Mouse (Mus musculus): ENCODE data around the gene Sgo2a. TPM values are rescaled to one million over a fixed set of nuclear protein-coding genes. Genes with fewer than 3 reads are reported as not detected.
"Not testable (repeated sequence)": the region's sequence is repeated elsewhere in the genome, so short reads cannot be mapped to it uniquely, and the experiment has no call there.

Gene Sgo2a
- polyA plus RNA-seq, 1 experiment from 2014 or later = 23.8 TPM

GRCm38 (mm10) chr1:57969327-57970271 lies 26.2 kb upstream of the Sgo2a start:
- H3K27me3 ChIP-seq (ENCODE audit: control insufficient read depth, insufficient read depth, low read length) = no peaks in the 10 kb centered on the region
- peak; percentile 97 for ATAC-seq (ENCODE audit: insufficient read depth, low FRiP score, low TSS enrichment)
- H3K9ac ChIP-seq (ENCODE audit: low read length) = peak overlapping the region; percentile 94

GRCm38 (mm10) chr1:57971588-57971987 lies 24.2 kb upstream of the Sgo2a start:
- no peak overlapping the region for H3K4me2 ChIP-seq (ENCODE audit: low read depth)
- 89% methylated on average over 2 of the region's 2 CpGs for WGBS
- no peak overlapping the region for H3K27ac ChIP-seq (ENCODE audit: low read depth, low read length)
- H3K36me3 ChIP-seq (ENCODE audit: control insufficient read depth, insufficient read depth, low read length) = no peaks in the 10 kb centered on the region
- no peaks in the 10 kb centered on the region for H3K27me3 ChIP-seq (ENCODE audit: control insufficient read depth, insufficient read depth, low read length)
- no peak overlapping the region for H3K4me3 ChIP-seq (ENCODE audit: low read depth, low read length)
- no peaks in the 10 kb centered on the region for H3K4me1 ChIP-seq (ENCODE audit: control insufficient read depth, insufficient read depth, low read length)
- H3K9me3 ChIP-seq (ENCODE audit: control insufficient read depth, low read length) = no peaks in the 10 kb centered on the region
- no peak for ATAC-seq (ENCODE audit: insufficient read depth, low FRiP score, low TSS enrichment)
- no peak overlapping the region for H3K9ac ChIP-seq (ENCODE audit: low read length)
- no peak for DNase-seq (ENCODE audit: low spot score)

More at GRCm38 (mm10) chr1:57969327-57970271, 26.2 kb upstream of the Sgo2a start:
- peak overlapping the region; percentile 74 for H3K4me2 ChIP-seq (ENCODE audit: low read depth)
- peak overlapping the region; percentile 46; the same call in 1 of the 2 replicates for H3K27ac ChIP-seq (ENCODE audit: low read depth, low read length)
- no peaks in the 10 kb centered on the region for H3K9me3 ChIP-seq (ENCODE audit: control insufficient read depth, low read length)
- peak overlapping the region; percentile 69 for H3K4me3 ChIP-seq (ENCODE audit: low read depth, low read length)
- peak; percentile 97 for DNase-seq (ENCODE audit: low spot score)
- under 1% methylated on average over 64 of the region's 65 CpGs for WGBS
- H3K36me3 ChIP-seq (ENCODE audit: control insufficient read depth, insufficient read depth, low read length) = no peaks in the 10 kb centered on the region
- no peaks in the 10 kb centered on the region for H3K4me1 ChIP-seq (ENCODE audit: control insufficient read depth, insufficient read depth, low read length)

- H3K4me3 ChIP-seq (ENCODE audit: low read depth, low read length) = no peak overlapping the region
Observed at GRCm38 (mm10) chr1:57976860-57977259, 18.9 kb upstream of the Sgo2a start.

GRCm38 (mm10) chr1:57989052-57989600 lies 6.6 kb upstream of the Sgo2a start:
- H3K36me3 ChIP-seq (ENCODE audit: control insufficient read depth, insufficient read depth, low read length) = no peaks in the 10 kb centered on the region
- no peak overlapping the region for H3K9ac ChIP-seq (ENCODE audit: low read length)
- no peak overlapping the region for H3K4me2 ChIP-seq (ENCODE audit: low read depth)
- H3K4me1 ChIP-seq (ENCODE audit: control insufficient read depth, insufficient read depth, low read length) = no peaks in the 10 kb centered on the region
- H3K27ac ChIP-seq (ENCODE audit: low read depth, low read length) = no peak overlapping the region
- H3K27me3 ChIP-seq (ENCODE audit: control insufficient read depth, insufficient read depth, low read length) = no peaks in the 10 kb centered on the region
- ATAC-seq (ENCODE audit: insufficient read depth, low FRiP score, low TSS enrichment) = no peak
- WGBS = 78% methylated on average over 6 of the region's 6 CpGs
- no peak for DNase-seq (ENCODE audit: low spot score)
- no peaks in the 10 kb centered on the region for H3K9me3 ChIP-seq (ENCODE audit: control insufficient read depth, low read length)
- H3K4me3 ChIP-seq (ENCODE audit: low read depth, low read length) = no peak overlapping the region

More at GRCm38 (mm10) chr1:57976860-57977259, 18.9 kb upstream of the Sgo2a start:
- H3K9me3 ChIP-seq (ENCODE audit: control insufficient read depth, low read length) = no peaks in the 10 kb centered on the region
- H3K4me2 ChIP-seq (ENCODE audit: low read depth) = no peak overlapping the region
- H3K9ac ChIP-seq (ENCODE audit: low read length) = no peak overlapping the region
- no peaks in the 10 kb centered on the region for H3K4me1 ChIP-seq (ENCODE audit: control insufficient read depth, insufficient read depth, low read length)
- WGBS = 91% methylated on average over 3 of the region's 3 CpGs
- ATAC-seq (ENCODE audit: insufficient read depth, low FRiP score, low TSS enrichment) (no peak), DNase-seq (ENCODE audit: low spot score) (no peak)
- no peak overlapping the region for H3K27ac ChIP-seq (ENCODE audit: low read depth, low read length)
- no peaks in the 10 kb centered on the region for H3K27me3 ChIP-seq (ENCODE audit: control insufficient read depth, insufficient read depth, low read length)
- H3K36me3 ChIP-seq (ENCODE audit: control insufficient read depth, insufficient read depth, low read length) = no peaks in the 10 kb centered on the region

DNA sequence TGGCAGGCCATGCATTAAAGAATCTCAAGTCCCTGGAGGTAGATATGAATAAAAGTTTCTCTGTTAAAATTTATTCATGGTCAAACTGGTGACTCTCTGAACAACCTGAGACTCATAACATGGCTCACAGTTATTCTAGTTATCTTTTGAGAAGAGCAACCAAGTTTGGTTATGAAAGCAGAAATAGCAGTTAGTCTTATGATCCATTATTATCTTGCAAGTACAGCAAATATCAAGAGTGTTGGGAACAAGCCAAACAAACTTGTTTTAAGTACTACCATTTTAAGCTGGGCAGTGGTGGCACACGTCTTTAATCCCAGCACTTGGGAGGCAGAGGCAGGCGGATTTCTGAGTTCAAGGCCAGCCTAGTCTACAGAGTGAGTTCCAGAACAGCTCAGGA lies 4.5 kb upstream of the Sgo2a start:
- Histone ChIP-seq H3K36me3 (ENCODE audit: control insufficient read depth, insufficient read depth, low read length) (no peaks in the 10 kb centered on the region), H3K4me3 (ENCODE audit: low read depth, low read length) (no peak overlapping the region), H3K27me3 (ENCODE audit: control insufficient read depth, insufficient read depth, low read length) (no peaks in the 10 kb centered on the region), H3K27ac (ENCODE audit: low read depth, low read length) (no peak overlapping the region), H3K4me1 (ENCODE audit: control insufficient read depth, insufficient read depth, low read length) (no peaks in the 10 kb centered on the region), H3K9me3 (ENCODE audit: control insufficient read depth, low read length) (no peaks in the 10 kb centered on the region), H3K9ac (ENCODE audit: low read length) (no peak overlapping the region), H3K4me2 (ENCODE audit: low read depth) (no peak overlapping the region)
- WGBS = 86% methylated on average over 2 of the region's 2 CpGs
- ATAC-seq (ENCODE audit: insufficient read depth, low FRiP score, low TSS enrichment) (no peak), DNase-seq (ENCODE audit: low spot score) (no peak)

GRCm38 (mm10) chr1:57996133-57996615 lies 403 bp downstream of the Sgo2a start:
- no peak for DNase-seq (ENCODE audit: low spot score)
- no peak; the same call in none of the 2 replicates for ATAC-seq (ENCODE audit: insufficient read depth, low FRiP score, low TSS enrichment)
- Histone ChIP-seq H3K27ac (ENCODE audit: low read depth, low read length) (0 out of 2 replicates have a peak overlapping the region, but pooled peaks have one; percentile 53), H3K4me2 (ENCODE audit: low read depth) (peak overlapping the region; percentile 79), H3K4me3 (ENCODE audit: low read depth, low read length) (peak overlapping the region; percentile 81), H3K4me1 (ENCODE audit: control insufficient read depth, insufficient read depth, low read length) (peaks cover 10% of the 10 kb centered on the region), H3K9ac (ENCODE audit: low read length) (peak overlapping the region; percentile 70), H3K36me3 (ENCODE audit: control insufficient read depth, insufficient read depth, low read length) (no peaks in the 10 kb centered on the region), H3K27me3 (ENCODE audit: control insufficient read depth, insufficient read depth, low read length) (no peaks in the 10 kb centered on the region), H3K9me3 (ENCODE audit: control insufficient read depth, low read length) (no peaks in the 10 kb centered on the region)
- under 1% methylated on average over 29 of the region's 29 CpGs for WGBS

DNA sequence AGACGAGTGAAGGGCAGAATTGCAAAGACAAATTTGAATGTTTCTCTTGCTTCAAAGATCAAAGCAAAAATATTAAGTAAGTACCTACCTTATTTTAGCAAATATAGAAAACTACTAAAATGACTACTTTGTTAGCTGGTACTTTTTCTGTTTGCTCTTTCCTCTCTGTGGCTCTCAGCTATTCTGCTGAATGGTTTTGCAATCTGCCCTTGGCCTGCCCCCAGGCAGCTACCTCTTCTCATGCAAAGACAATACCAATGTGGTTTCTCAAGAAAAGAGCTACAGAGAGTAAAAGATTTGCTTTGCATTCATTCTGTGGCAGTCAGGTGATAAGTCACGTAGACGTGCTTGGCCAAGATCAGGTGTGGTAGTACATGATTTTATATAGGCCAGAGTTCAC lies 2.4 kb downstream of the Sgo2a start:
- no peak overlapping the region for H3K9ac ChIP-seq (ENCODE audit: low read length)
- H3K27me3 ChIP-seq (ENCODE audit: control insufficient read depth, insufficient read depth, low read length) = no peaks in the 10 kb centered on the region
- H3K4me1 ChIP-seq (ENCODE audit: control insufficient read depth, insufficient read depth, low read length) = peaks cover 10% of the 10 kb centered on the region
- 90% methylated on average over 3 of the region's 3 CpGs for WGBS
- ATAC-seq (ENCODE audit: insufficient read depth, low FRiP score, low TSS enrichment) = no peak
- H3K9me3 ChIP-seq (ENCODE audit: control insufficient read depth, low read length) = no peaks in the 10 kb centered on the region
- H3K27ac ChIP-seq (ENCODE audit: low read depth, low read length) = no peak overlapping the region
- H3K4me2 ChIP-seq (ENCODE audit: low read depth) = no peak overlapping the region
- H3K36me3 ChIP-seq (ENCODE audit: control insufficient read depth, insufficient read depth, low read length) = no peaks in the 10 kb centered on the region
- DNase-seq (ENCODE audit: low spot score) = no peak
- H3K4me3 ChIP-seq (ENCODE audit: low read depth, low read length) = no peak overlapping the region

- WGBS = 96% methylated on average over 7 of the region's 7 CpGs
- H3K4me2 ChIP-seq (ENCODE audit: low read depth); H3K27me3 ChIP-seq (ENCODE audit: control insufficient read depth, insufficient read depth, low read length); H3K9ac ChIP-seq (ENCODE audit: low read length); H3K4me3 ChIP-seq (ENCODE audit: low read depth, low read length); H3K9me3 ChIP-seq (ENCODE audit: control insufficient read depth, low read length); H3K27ac ChIP-seq (ENCODE audit: low read depth, low read length); ATAC-seq (ENCODE audit: insufficient read depth, low FRiP score, low TSS enrichment); H3K36me3 ChIP-seq (ENCODE audit: control insufficient read depth, insufficient read depth, low read length); H3K4me1 ChIP-seq (ENCODE audit: control insufficient read depth, insufficient read depth, low read length); DNase-seq (ENCODE audit: low spot score): not testable (repeated sequence)
Observed at GRCm38 (mm10) chr1:58006388-58006787, 10.6 kb downstream of the Sgo2a start.

Data from neural tube, embryonic 11.5 days (tissue).